Mouse (Mus musculus): ENCODE results near the gene Nmrk2.

DNA sequence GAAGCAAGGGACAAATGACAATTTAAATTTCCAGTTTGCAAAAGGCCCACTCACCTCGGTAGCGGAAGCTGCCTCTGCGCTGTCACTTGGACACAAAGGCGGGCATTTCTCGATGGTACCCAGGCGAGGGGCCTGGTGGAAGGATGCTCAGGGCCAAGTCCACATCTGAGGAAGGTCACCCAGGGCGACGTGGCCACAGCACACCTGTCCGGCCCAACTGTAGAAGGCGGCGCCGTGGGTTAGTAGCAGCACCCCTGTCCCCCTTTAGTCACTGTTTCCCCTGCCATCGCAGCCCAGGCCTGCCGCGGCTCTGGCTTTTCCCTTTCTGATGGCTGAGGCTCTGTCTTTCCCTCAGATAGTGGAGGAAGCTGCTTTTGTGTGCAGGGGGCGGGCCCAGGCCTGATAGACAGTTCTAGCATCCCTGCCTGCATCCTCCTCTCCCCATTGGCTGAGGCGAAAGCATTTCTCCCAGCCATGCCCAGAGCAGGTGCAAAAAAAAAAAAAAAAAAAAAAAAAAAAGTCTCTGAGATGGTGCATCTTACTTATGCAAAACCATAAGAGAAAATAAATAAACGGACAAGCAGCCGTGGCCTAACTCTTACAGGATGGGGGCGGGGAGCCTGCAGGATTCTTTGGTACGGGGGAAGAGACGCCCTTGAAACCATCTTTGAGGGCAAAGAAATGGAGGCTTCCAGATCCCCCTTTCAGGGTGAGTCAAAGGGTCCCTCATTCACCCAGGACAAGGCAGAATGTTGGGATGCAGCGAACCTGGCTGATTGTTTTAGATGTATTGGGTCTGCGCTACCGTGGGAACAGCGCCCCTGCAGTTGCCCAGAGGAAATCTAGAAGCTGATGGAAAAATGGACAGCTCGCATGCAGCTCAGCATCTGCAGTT is 28.8 kb upstream of the Nmrk2 start, which contains the start of gene Atcay:
- TF ChIP-seq GATA1 (IDR thresholded peaks at IDR 0.05; ENCODE audit: borderline replicate concordance, low read length), result no peak
- TF ChIP-seq FLI1 (IDR thresholded peaks at IDR 0.05; ENCODE audit: low read length), result no peak

Measured in megakaryocyte, embryonic 14.5 days (primary cell).